Mouse (Mus musculus) cerebellum, adult 18-20 months (tissue): ENCODE data around the gene Prkrip1.
A peak's percentile ranks its signal among the peaks of the same experiment; 100 is the strongest.

Source experiments
- DNase-seq, 2 experiments: peaks; one replicate each; pipeline ENCODE4 v3.0.0; 2021

Gene Prkrip1

DNA sequence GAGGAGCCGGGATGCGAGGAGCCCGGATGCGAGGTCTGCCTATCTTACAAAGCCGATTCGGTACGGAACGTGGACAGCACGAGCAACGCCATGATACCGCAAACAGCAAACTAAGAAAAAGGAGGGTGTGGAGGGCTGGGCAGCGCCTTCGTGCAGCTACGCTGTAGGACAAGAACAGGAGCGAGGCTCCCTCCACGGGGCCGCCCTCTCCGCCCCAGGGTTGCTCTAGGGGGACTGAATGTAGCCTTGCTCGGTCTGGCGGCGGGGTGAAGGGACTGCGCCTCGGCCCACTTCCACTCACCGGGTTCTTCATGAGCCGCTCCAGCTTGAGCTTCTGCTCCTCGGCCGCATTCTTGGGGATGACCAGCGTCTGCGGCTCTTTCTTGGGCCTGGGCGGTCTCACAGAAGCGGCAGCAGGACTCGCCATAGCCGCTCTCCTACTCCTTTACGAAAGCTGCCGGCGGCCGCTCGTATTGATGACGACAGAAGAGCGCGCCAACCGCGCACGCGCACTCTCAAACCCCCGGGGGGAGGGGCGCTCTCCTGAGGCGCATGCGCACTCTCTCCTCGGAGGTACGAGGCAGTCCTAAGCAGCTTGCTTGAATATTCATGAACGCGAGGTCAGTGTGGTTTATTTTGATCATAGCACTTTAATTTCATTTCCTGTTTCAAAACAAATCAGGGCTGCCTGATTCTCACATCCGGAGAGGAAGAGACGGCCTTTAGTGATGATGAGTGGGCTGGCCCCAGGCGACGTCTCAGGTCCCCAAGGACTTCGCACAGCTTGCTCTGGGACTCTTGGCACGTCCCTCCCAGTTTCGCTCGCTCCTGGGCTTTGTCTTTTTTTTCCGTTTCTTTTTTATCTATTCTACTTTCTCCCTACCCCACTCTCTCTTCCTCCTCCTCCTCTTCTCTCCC is at the start of gene Prkrip1:
TSS of gene Prkrip1 (minus strand) at position 490 of the 918 bp plus-strand sequence.
- peak; percentile 81 to 95 for DNase-seq

DNA sequence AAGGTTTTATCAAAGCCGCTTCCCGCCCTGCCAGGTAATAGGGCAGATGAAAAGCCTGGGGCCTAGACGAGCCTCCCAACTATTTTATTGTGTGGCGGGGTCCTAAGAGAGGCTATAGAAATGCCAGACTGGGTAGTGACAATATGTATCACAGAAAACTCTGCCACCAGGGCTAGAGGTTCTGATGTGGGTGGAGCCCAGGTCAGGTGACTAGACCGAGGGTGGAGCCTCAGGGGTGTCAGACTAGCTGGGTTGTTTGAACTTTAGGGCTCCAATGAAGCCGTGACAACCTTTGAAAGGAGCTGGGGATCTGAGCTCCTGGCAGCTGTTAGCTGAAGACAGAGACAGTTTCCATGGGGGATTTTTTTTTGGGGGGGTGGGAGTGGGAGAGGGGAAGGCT is 49.7 kb upstream of the Prkrip1 start:
- DNase-seq, result no peak

- no peak for DNase-seq
These were observed 47.7 kb upstream of the Prkrip1 start, which contains the start of gene Sh2b2 for GRCm38 (mm10) chr5:136246452-136246838. Gene Sh2b2 (minus strand): TSS chr5:136246556.

DNA sequence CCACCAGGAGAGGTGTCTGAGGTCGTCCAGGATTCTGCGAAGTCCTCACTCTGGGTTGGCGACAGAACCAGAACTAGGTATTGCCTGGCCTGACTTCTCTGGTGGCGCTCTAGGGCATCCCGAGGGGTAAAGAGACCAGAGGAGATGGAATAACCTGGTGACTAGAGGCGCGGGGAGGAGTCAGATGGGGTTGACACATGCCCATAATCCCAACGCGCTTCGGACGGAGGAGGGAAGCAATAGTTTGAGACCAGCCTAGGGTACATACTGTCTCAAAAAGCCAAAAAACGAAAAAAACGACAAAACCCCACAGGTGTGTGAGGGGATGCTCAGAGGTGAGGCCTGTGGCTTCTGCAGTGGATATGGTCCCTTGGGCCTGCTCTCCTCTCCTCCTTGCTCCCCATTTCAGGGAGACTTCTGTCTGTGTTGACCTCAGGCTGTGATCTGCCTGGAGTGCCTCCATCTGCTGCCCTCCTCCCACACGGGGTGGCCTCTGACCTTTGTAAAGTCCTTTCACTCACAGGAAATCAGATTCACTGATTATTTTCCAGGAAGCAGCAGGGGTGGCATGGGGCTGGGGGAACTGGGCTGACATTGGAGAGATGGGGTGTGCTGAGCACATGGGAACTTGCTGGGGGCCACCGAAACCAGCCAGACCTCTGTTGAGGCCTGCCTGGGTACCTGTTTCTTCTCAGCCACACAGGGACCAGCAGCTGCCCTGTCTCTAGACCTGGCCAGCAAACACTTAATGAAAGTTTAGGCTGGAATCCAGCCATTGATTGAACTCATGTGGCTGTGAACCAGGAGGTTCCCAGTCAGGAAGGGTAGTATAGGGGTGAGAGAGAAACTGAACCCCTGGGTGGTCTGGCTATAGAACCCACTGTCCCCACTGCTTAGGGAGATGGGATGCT is 47.0 kb upstream of the Prkrip1 start:
- no peak for DNase-seq

DNA sequence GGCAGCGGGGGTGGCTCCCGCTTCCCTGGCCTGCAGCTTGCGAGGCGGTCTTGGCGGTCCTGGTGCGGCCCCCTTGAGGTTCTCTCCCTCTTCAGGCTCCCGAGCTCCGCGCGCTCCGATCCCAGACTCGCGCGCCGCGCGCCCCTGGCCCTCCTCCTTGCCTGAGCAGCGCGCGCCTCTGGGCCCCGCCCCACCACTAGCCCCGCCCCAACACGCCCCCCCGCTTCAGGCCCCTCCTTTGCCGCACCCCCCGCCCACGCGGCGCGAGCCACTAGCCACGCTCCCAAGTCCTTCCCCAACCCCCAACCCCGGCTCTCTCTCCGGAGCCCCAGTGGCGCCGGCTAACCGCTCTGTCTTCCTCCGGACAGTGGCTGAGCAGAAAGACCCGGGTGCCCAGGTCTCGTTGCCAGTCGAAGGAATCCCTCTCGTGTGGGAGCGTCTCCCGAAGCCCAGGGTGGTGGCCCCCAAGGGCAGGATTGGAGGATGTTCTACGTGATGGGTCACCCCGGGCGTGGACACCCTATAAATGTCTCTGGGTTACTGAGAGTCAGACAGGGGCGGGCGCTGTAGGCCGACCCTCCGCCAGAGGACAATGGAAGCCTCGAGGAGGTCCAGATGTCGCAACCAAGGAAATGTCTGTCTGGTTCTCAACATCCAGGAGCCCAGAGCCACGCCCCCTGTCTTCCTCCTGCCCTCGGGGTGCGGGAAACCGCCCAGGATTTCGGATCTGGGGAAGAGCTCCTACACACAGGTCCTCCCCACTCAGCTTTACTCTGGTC is 46.2 kb upstream of the Prkrip1 start:
- DNase-seq, result peak; percentile 36 to 64

GRCm38 (mm10) chr5:136243851-136244761 is 45.3 kb upstream of the Prkrip1 start:
- DNase-seq, result peak in 1 of 2 experiments; percentile 17

DNA sequence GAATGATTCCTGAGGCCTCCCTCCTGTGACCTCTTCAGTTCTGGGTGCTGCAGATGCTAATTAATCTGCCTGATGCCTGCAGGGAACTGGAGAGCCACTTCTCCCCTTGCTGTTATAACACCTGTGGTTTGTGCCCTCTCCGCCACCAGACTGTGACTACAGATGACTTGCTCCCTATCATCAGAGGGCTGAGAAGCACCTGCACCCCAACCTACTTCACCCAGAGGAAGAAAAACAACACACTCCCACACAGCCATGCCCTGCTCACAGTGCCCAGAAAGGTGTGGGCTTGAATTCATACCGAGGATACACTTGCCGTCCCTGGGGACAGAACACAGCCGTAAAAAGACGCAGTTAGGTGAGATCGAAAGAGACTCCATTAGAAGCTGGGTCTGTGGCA is 42.4 kb upstream of the Prkrip1 start:
- DNase-seq, result no peak

- no peak for DNase-seq
These were observed 41.6 kb upstream of the Prkrip1 start for GRCm38 (mm10) chr5:136240381-136240780.

DNA sequence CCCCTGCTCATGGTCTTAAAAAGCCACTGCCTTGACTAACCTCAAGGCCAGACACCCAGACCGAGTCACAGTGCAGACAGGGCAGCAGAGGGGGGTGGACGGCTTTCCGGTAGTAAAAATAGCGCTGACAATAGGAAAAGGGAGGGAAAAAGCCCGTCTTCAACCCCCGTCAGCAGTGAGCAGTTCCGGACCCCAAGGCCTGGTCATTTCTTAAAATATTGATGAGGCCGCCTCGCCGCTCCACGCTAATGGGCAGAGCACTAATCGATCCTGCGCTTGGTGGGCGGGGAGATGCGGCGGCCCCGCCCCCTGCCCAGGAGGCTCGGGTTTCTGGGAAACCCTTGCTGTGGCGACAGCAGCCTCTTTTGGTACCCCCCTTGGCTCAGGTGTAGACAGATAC is 38.8 kb upstream of the Prkrip1 start:
- no peak for DNase-seq

- no peak for DNase-seq
These were observed 37.8 kb upstream of the Prkrip1 start for GRCm38 (mm10) chr5:136236611-136237010.

DNA sequence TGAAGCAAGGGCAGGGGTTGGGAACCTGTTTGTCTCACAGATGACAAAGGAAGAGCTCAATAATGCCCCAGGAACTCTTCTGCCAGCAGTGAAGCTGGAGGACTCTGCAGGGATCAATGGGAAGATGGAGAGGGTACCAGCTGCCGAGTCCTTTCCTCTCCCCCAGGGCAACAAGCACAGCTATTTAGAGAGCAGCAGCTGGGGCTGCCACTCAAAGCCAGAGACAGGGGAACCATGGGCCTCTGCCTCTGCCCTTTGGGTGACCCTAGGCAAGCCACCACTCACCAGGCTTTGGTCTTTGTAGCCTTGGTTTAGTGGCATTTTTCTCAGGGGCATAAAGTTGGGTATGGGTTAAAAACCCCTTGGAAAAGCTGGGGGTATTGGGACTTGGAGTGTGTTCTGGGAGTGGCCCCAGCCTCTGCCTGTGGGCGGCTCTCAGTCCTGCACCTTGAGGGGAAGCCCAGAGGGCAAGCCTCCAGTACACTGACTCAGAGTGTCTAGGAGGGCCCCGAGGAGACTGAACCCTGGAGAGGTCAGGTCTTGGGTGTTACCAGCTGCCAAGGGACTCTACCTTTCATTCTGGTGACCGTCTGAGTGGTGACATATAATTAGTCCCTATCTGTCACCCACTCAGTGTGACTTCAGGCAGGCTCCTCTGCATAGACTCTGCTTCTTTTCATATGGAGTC is 31.7 kb upstream of the Prkrip1 start:
- DNase-seq, result no peak

DNA sequence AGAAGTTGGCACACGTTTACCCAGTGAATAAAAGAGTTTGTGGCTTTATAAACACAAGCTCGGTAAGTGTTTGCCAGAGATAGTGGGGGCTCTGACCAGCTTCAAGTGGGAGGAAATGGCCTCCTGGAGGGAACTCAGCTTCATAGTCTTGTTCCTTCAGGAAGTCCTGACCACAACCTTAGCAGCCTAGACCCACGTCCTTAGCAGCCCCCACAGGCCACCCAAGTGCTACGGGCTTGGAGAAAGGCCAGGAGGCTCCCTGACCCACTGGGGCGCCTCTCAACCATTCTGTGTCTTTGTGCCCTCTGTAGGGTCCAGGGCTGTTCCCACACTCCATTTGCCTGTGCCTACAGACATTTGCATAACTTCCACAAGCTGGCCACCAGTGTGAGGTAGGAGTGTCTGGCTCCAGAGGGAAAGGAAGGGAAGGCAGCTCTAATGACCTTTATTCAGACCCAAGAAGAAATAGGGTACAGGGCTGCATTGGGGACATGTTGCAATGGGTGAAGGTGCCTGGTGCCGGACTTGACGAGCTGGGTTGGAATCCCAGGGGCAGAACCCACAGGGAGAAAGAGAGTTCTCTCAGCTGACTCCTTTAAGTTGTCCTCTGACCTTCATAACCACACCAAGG is 27.6 kb upstream of the Prkrip1 start:
- DNase-seq, result no peak

- no peak for DNase-seq
These were observed 19.8 kb upstream of the Prkrip1 start for GRCm38 (mm10) chr5:136218585-136218984.

- DNase-seq, result no peak
These were observed 19.2 kb upstream of the Prkrip1 start for GRCm38 (mm10) chr5:136217932-136218381.

DNA sequence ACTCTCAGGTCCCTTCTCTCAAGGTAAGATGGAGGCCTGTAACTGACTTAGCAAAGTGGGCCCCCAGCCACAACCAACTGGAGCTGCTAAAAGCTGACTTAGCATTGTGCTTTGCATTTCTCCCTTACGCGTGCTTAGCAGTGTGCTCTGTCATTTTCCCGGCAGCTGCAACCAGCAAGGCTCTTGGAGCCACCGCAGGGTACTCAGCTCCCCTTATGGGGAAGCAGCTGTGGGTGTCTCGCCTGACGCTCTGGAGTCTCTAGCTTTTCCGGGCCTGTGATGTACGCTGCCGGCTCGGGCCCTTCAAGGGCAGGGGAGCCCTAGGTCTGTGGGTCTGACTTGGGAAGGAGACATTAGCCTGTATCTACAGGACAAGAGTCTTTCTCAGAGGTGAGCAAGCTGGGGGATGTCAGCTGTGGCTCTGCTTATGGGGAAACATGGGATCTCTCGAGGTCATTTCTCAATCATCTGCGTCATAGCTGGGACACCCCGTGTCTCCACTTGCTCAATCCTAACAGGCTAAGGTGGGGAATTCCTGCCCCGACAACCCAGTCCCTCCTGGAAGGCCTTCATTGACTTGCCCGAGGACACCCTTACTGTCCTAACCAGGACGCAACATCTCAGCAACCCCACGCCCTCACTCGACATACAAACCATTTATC is 18.4 kb upstream of the Prkrip1 start:
- DNase-seq, result no peak

GRCm38 (mm10) chr5:136215958-136216357 is 17.2 kb upstream of the Prkrip1 start:
- DNase-seq, result no peak

DNA sequence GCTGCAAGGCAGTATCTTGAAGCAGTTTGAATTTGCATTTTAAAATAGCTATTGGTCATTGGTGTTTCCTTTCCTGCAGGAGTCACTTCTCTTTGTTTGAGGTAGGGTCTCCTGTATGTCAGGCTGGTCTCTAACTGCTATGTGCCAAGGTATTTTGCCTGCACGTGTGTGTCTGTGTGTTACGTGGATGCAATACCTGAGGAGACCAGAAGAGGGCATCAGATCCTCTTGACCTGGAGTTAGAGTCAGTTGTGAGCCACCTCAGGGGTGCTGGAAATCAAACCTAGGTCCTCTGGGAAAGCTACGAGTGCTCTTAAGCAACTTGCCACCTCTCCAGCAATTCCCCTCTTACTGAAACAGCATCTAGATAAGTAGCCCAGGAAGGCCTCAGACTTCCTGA is 16.4 kb upstream of the Prkrip1 start:
- no peak for DNase-seq

DNA sequence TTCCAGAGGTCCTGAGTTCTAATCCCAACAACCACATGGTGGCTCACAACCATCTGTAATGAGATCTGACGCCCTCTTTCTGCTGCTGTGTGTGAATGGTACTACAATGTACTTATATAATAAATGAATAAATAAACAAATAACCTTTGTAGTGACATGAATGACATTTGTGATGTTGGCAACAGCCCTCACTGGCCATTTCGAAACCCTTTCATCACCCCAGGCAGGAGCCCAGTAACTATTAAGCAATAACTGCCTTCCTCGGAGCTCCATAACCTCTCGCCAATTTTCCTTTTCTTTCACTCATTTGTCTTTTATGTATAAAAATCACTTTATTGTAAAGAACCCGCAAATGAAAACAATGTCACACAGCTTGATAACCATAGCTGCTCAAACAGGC is 15.0 kb upstream of the Prkrip1 start:
- no peak for DNase-seq

GRCm38 (mm10) chr5:136212716-136213115 is 14.0 kb upstream of the Prkrip1 start:
- no peak for DNase-seq
